Mouse (Mus musculus) adrenal gland, postnatal 0 days (tissue): Measurements from ENCODE around the gene Gm12185. TPM values are rescaled to one million over a fixed set of nuclear protein-coding genes. Genes with fewer than 3 reads are reported as not detected.

Experiments used
- polyA plus RNA-seq: library from polyadenylated mRNA; unstranded; fragments of >200 nt; fragmentation: Nextera tagmentation; extraction: Ambion mirVana; gene quantifications from 2 replicates; pipeline ENCODE4 v1.2.1, GENCODE M21; 2015

The Gm12185 gene
- polyA plus RNA-seq, result 0.03 TPM in 1 of 2 replicates, not detected in the other

DNA sequence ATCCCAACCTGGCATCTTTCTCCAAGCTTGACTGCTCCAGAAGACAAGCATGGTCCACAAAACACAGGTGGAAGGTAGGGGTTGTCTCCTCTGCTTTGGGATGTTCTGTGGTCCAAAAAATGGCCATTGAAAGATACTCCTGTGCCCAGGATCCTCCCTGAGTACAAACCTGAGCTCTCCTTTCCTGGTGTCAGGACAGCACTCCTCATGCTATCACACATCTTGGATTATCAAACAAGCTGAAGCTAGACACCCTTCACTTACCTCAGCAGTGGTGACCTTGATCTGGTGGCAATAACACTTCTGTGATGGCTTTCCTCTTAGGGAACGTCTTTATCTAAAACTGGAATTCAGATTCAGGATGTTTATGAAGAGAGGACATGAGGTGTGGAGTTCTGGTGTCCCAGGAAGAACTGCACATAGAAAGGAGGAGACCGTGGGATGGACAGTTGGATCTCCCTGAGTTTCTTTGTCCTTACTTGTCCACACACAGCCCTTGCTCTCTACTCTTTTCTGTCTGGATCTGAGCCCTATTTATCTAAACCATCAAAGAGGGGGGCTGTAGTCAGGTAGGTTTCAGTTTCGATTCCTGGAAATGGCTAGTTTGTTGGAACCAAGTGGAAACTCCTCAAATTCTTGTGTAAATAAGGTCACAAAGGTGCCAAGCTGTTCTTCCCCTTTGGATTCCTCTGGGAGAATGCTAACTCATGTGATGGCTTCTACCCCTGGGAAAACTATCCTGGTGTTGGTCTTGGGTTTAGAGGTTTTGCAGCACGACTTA lies at the start of gene Gm12185:
Gene Gm12185, minus strand, starts transcription at position 487 of the 781 bp plus-strand sequence.

DNA sequence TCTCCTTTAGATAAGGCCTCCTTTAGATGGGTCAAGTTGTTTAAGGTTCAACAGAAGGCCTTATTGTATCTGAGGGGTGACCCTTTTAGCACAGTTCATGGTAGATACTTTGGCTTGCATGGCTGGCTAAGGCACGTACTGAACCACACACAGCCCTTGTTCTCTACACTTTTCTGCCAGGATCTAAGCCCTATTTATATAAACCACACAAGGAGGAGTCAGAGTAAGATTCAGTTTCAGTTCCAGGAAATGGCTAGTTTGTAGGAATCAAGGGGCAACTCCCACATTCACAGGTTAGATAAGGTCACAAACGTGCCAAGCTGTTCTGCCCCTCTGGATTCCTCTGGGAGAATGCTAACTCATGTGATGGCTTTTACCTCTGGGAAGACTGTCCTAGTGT lies 2.0 kb upstream of the Gm12185 start, which contains the start of gene Tgtp1:
Gene Tgtp1, minus strand, starts transcription at position 155 of the 400 bp plus-strand sequence.

GRCm38 (mm10) chr11:48979251-48979650 lies 12.8 kb downstream of the Gm12185 start, which contains the start of gene 9930111J21Rik1:
Gene 9930111J21Rik1 (minus strand): TSS chr11:48979398.

GRCm38 (mm10) chr11:48978240-48978939 lies 13.6 kb downstream of the Gm12185 start, which contains the start of gene Olfr56:
Gene Olfr56 (plus strand): TSS chr11:48978889.

GRCm38 (mm10) chr11:48946090-48946489 lies 45.9 kb downstream of the Gm12185 start, which contains the start of gene Psme2b:
Gene Psme2b (minus strand): TSS chr11:48946190.

GRCm38 (mm10) chr11:48902021-48902420 lies 90.0 kb downstream of the Gm12185 start, which contains the start of gene Gm5431:
Gene Gm5431 (minus strand): TSS chr11:48902214.

GRCm38 (mm10) chr11:48871201-48871772 lies 120.7 kb downstream of the Gm12185 start, which contains the start of gene Irgm1:
Gene Irgm1 (minus strand): TSS chr11:48871683.

Other genes with a start within 250 kb of the Gm12185 start
- 472 and 563 TPM in 2 replicates for gene Rack1, start 191.9 kb downstream of the Gm12185 start, polyA plus RNA-seq
- gene Trim41, start 174.9 kb downstream of the Gm12185 start, polyA plus RNA-seq, result 2.8 and 4.1 TPM in 2 replicates
- gene Trim7, start 166.1 kb downstream of the Gm12185 start, polyA plus RNA-seq, result 2.1 and 3.4 TPM in 2 replicates
- 7.5 and 15.4 TPM in 2 replicates for gene Gm12184, start 165.6 kb downstream of the Gm12185 start, polyA plus RNA-seq
- 22.4 and 29.2 TPM in 2 replicates for gene Irgm1, start 120.5 kb downstream of the Gm12185 start, polyA plus RNA-seq
- gene Gm5431, start 90.0 kb downstream of the Gm12185 start, polyA plus RNA-seq, result 0.43 and 0.76 TPM in 2 replicates
- 8.9 and 10.8 TPM in 2 replicates for gene Psme2b, start 46.0 kb downstream of the Gm12185 start, polyA plus RNA-seq
- gene Olfr56, start 13.3 kb downstream of the Gm12185 start, polyA plus RNA-seq, result 0.04 and 0.17 TPM in 2 replicates
- 0.50 and 0.68 TPM in 2 replicates for gene 9930111J21Rik1, start 12.8 kb downstream of the Gm12185 start, polyA plus RNA-seq
- 4.0 and 5.6 TPM in 2 replicates for gene Tgtp1, start 1.9 kb upstream of the Gm12185 start, polyA plus RNA-seq
- gene 9930111J21Rik2, start 59.0 kb upstream of the Gm12185 start, polyA plus RNA-seq, result 0.85 and 1.5 TPM in 2 replicates
- 2.5 and 3.0 TPM in 2 replicates for gene Tgtp2, start 72.0 kb upstream of the Gm12185 start, polyA plus RNA-seq
- 8.3 and 10.9 TPM in 2 replicates for gene Ifi47, start 84.4 kb upstream of the Gm12185 start, polyA plus RNA-seq
- gene Olfr1396, start 122.6 kb upstream of the Gm12185 start, polyA plus RNA-seq, result 0.08 TPM in 1 of 2 replicates, not detected in the other
- gene Olfr1395, start 150.0 kb upstream of the Gm12185 start, polyA plus RNA-seq, result not detected in 2 replicates
- not detected in 2 replicates for gene Olfr1394, start 162.2 kb upstream of the Gm12185 start, polyA plus RNA-seq
- gene Btnl9, start 194.9 kb upstream of the Gm12185 start, polyA plus RNA-seq, result 1.8 and 5.9 TPM in 2 replicates
- gene Zfp62, start 211.1 kb upstream of the Gm12185 start, polyA plus RNA-seq, result 13.7 and 19.6 TPM in 2 replicates